Mouse (Mus musculus) MEL (cell line): Measurements from ENCODE around the gene Smg1. TPM values are rescaled to one million over a fixed set of nuclear protein-coding genes. Genes with fewer than 3 reads are reported as not detected.

Experiments used
- DNase-seq: peaks from one replicate; pipeline ENCODE4 v3.0.0; 2011; ENCODE audit warnings: low read depth, low spot score
- H3K27ac ChIP-seq: 2 replicates; pipeline ENCODE4 v1.5.1; 2012; ENCODE audit warnings: low read depth, mild to moderate bottlenecking, control low read depth, low read length, moderate library complexity; ENCODE audit not compliant: control insufficient read depth
- H3K27me3 ChIP-seq, 2 experiments: fragments of 150-350 bp in 1 of 2; sonication (generic) in 1 of 2; 2 replicates each; pipeline ENCODE4 v1.6.1; 2012; ENCODE audit warnings: low read length in 2 of 2, mild to moderate bottlenecking in 2 of 2, improper control_type of control experiment in 1 of 2, moderate library complexity in 1 of 2; ENCODE audit not compliant: insufficient read depth in 2 of 2, control insufficient read depth in 1 of 2
- H3K36me3 ChIP-seq, 2 experiments: 2 replicates each; pipeline ENCODE4 v1.6.1; 2012 to 2014; ENCODE audit warnings: low read length in 2 of 2, improper control_type of control experiment in 1 of 2, inconsistent platforms in 1 of 2, mild to moderate bottlenecking in 1 of 2; ENCODE audit not compliant: insufficient read depth in 2 of 2, control insufficient read depth in 1 of 2
- H3K4me1 ChIP-seq, 2 experiments: fragments of 150-350 bp in 1 of 2; sonication (generic) in 1 of 2; 2 replicates each; pipeline ENCODE4 v1.6.1; 2012; ENCODE audit warnings: low read length in 2 of 2, improper control_type of control experiment in 1 of 2, mild to moderate bottlenecking in 1 of 2; ENCODE audit not compliant: insufficient read depth in 2 of 2, control insufficient read depth in 1 of 2
- H3K4me3 ChIP-seq, 2 experiments: fragments of 150-350 bp in 1 of 2; sonication (generic) in 1 of 2; 2 replicates each; pipeline ENCODE4 v1.5.1; 2012; ENCODE audit warnings: low read depth in 2 of 2, low read length in 2 of 2, mild to moderate bottlenecking in 2 of 2, moderate library complexity in 2 of 2, control low read depth in 1 of 2, improper control_type of control experiment in 1 of 2; ENCODE audit not compliant: control insufficient read depth in 1 of 2, insufficient read depth in 1 of 2
- H3K79me2 ChIP-seq: 2 replicates; pipeline ENCODE4 v1.6.1; 2012; ENCODE audit warnings: mild to moderate bottlenecking, low read length, moderate library complexity; ENCODE audit not compliant: control insufficient read depth, poor library complexity, insufficient read depth
- H3K9ac ChIP-seq: 2 replicates; pipeline ENCODE4 v1.6.1; 2012; ENCODE audit warnings: low read depth, mild to moderate bottlenecking, control low read depth, low read length, moderate library complexity; ENCODE audit not compliant: control insufficient read depth, poor library complexity, severe bottlenecking
- H3K9me3 ChIP-seq: fragments of 150-350 bp; sonication (generic); replicated peaks from 2 replicates; pipeline ENCODE4 v1.6.1; 2012; ENCODE audit warnings: mild to moderate bottlenecking, low read length, improper control_type of control experiment, moderate library complexity; ENCODE audit not compliant: insufficient read depth
- CHD2 ChIP-seq: IDR thresholded peaks from 2 replicates; pipeline ENCODE4 v1.6.1; 2011; ENCODE audit warnings: low read length, improper control_type of control experiment
- CTCF ChIP-seq, 3 experiments: IDR thresholded peaks in 2 of 3; conservative IDR thresholded peaks in 1 of 3; 2 replicates each; pipeline ENCODE4 v1.5.1; 2011 to 2012; ENCODE audit warnings: low read length in 3 of 3, low read depth in 2 of 3, mild to moderate bottlenecking in 2 of 3, improper control_type of control experiment in 1 of 3, inconsistent platforms in 1 of 3, mixed read lengths in 1 of 3, moderate library complexity in 1 of 3; ENCODE audit not compliant: control insufficient read depth in 1 of 3, insufficient read depth in 1 of 3, poor library complexity in 1 of 3, severe bottlenecking in 1 of 3
- E2F4 ChIP-seq: IDR thresholded peaks from 2 replicates; pipeline ENCODE4 v1.6.1; 2011; ENCODE audit warnings: low read depth, low read length, improper control_type of control experiment, borderline replicate concordance
- ELF1 ChIP-seq: IDR thresholded peaks from 2 replicates; pipeline ENCODE4 v1.6.1; 2014; ENCODE audit warnings: low read depth, mild to moderate bottlenecking, inconsistent platforms, low read length, improper control_type of control experiment, moderate library complexity
- ETS1 ChIP-seq: IDR thresholded peaks from 2 replicates; pipeline ENCODE4 v1.6.1; 2012; ENCODE audit warnings: low read depth, mild to moderate bottlenecking, inconsistent platforms, low read length, improper control_type of control experiment, moderate library complexity
- GABPA ChIP-seq: IDR thresholded peaks from 2 replicates; pipeline ENCODE4 v1.6.1; 2012; ENCODE audit warnings: low read depth, mild to moderate bottlenecking, inconsistent platforms, low read length, improper control_type of control experiment, moderate library complexity
- GATA1 ChIP-seq: IDR thresholded peaks from 2 replicates; pipeline ENCODE4 v1.6.1; 2011; ENCODE audit warnings: low read depth, low read length, improper control_type of control experiment
- HCFC1 ChIP-seq: IDR thresholded peaks from 2 replicates; pipeline ENCODE4 v1.6.1; 2012; ENCODE audit warnings: low read depth, mild to moderate bottlenecking, inconsistent platforms, low read length, improper control_type of control experiment, moderate library complexity
- JUND ChIP-seq: IDR thresholded peaks from 2 replicates; pipeline ENCODE4 v1.6.1; 2011; ENCODE audit warnings: low read depth, mild to moderate bottlenecking, improper control_type of control experiment, low read length
- KAT2A ChIP-seq: conservative IDR thresholded peaks from 2 replicates; pipeline ENCODE4 v1.6.1; 2012; ENCODE audit warnings: low read depth, low read length, improper control_type of control experiment, inconsistent platforms
- MAFK ChIP-seq: IDR thresholded peaks from 2 replicates; pipeline ENCODE4 v1.6.1; 2011; ENCODE audit warnings: low read depth, mild to moderate bottlenecking, low read length, improper control_type of control experiment, borderline replicate concordance
- MEF2A ChIP-seq: IDR thresholded peaks from 2 replicates; pipeline ENCODE4 v1.6.1; 2014; ENCODE audit warnings: low read depth, mild to moderate bottlenecking, inconsistent platforms, low read length, improper control_type of control experiment; ENCODE audit not compliant: poor library complexity, insufficient replicate concordance, severe bottlenecking; ENCODE audit errors: extremely low read depth
- MXI1 ChIP-seq: IDR thresholded peaks from 2 replicates; pipeline ENCODE4 v1.6.1; 2011; ENCODE audit warnings: mild to moderate bottlenecking, low read depth, low read length, improper control_type of control experiment
- MYB ChIP-seq: IDR thresholded peaks from 2 replicates; pipeline ENCODE4 v1.6.1; 2011; ENCODE audit warnings: mild to moderate bottlenecking, low read depth, low read length, improper control_type of control experiment
- NELFE ChIP-seq: IDR thresholded peaks from 2 replicates; pipeline ENCODE4 v1.6.1; 2011; ENCODE audit warnings: low read depth, low read length, improper control_type of control experiment
- NRF1 ChIP-seq: IDR thresholded peaks from 2 replicates; pipeline ENCODE4 v1.6.1; 2014; ENCODE audit warnings: low read depth, mild to moderate bottlenecking, inconsistent platforms, low read length, improper control_type of control experiment, moderate library complexity; ENCODE audit not compliant: poor library complexity, insufficient read depth, severe bottlenecking
- POLR2A ChIP-seq, 2 experiments: IDR thresholded peaks; 2 replicates each; pipeline ENCODE4 v1.6.1; 2011 to 2012; ENCODE audit warnings: low read length in 2 of 2, mild to moderate bottlenecking in 2 of 2, control low read depth in 1 of 2, improper control_type of control experiment in 1 of 2, low read depth in 1 of 2, moderate library complexity in 1 of 2; ENCODE audit not compliant: control insufficient read depth in 1 of 2, insufficient read depth in 1 of 2, poor library complexity in 1 of 2
- POLR2AphosphoS2 ChIP-seq: IDR thresholded peaks from 2 replicates; pipeline ENCODE4 v1.6.1; 2011; ENCODE audit warnings: low read length, improper control_type of control experiment
- POLR2AphosphoS5 ChIP-seq: IDR thresholded peaks from 2 replicates; pipeline ENCODE4 v1.6.1; 2012; ENCODE audit warnings: low read depth, borderline replicate concordance, mild to moderate bottlenecking, inconsistent platforms, low read length, moderate library complexity, mixed read lengths
- RCOR1 ChIP-seq: IDR thresholded peaks from 2 replicates; pipeline ENCODE4 v1.6.1; 2012; ENCODE audit warnings: low read depth, mild to moderate bottlenecking, inconsistent platforms, low read length, improper control_type of control experiment
- SIN3A ChIP-seq: IDR thresholded peaks from 2 replicates; pipeline ENCODE4 v1.6.1; 2012; ENCODE audit warnings: low read length, improper control_type of control experiment, inconsistent platforms
- SMC3 ChIP-seq: IDR thresholded peaks from 2 replicates; pipeline ENCODE4 v1.6.1; 2011; ENCODE audit warnings: low read depth, low read length, improper control_type of control experiment
- TAL1 ChIP-seq: IDR thresholded peaks from 2 replicates; pipeline ENCODE4 v1.6.1; 2012; ENCODE audit warnings: mild to moderate bottlenecking, inconsistent platforms, low read length, moderate library complexity, mixed read lengths
- TBP ChIP-seq: IDR thresholded peaks from 2 replicates; pipeline ENCODE4 v1.8.0; 2011; ENCODE audit warnings: low read depth, low read length, improper control_type of control experiment
- TCF12 ChIP-seq: IDR thresholded peaks from 2 replicates; pipeline ENCODE4 v1.6.1; 2014; ENCODE audit warnings: low read depth, mild to moderate bottlenecking, inconsistent platforms, low read length, improper control_type of control experiment, moderate library complexity
- UBTF ChIP-seq: IDR thresholded peaks from 2 replicates; pipeline ENCODE4 v1.6.1; 2012; ENCODE audit warnings: low read depth, mild to moderate bottlenecking, inconsistent platforms, low read length, improper control_type of control experiment, moderate library complexity, borderline replicate concordance; ENCODE audit not compliant: insufficient read depth
- USF1 ChIP-seq: IDR thresholded peaks from 2 replicates; pipeline ENCODE4 v1.6.1; 2014; ENCODE audit warnings: low read depth, mild to moderate bottlenecking, inconsistent platforms, low read length, improper control_type of control experiment, moderate library complexity
- ZMIZ1 ChIP-seq: IDR thresholded peaks from 2 replicates; pipeline ENCODE4 v1.6.1; 2012; ENCODE audit warnings: low read depth, mild to moderate bottlenecking, inconsistent platforms, low read length, improper control_type of control experiment, moderate library complexity
- ZNF384 ChIP-seq: IDR thresholded peaks from 2 replicates; pipeline ENCODE4 v1.6.1; 2012; ENCODE audit warnings: low read depth, mild to moderate bottlenecking, inconsistent platforms, low read length, improper control_type of control experiment
- polyA plus RNA-seq, 2 experiments: library from polyadenylated mRNA; stranded (reverse) in 1 of 2; unstranded in 1 of 2; fragments of >175 nt in 1 of 2; fragments of >200 nt in 1 of 2; gene quantifications; 2 replicates each; pipeline versions ENCODE4 v1.2.1 to v1.2.4; 2012; ENCODE audit warnings: low replicate concordance in 2 of 2, low read depth in 1 of 2; ENCODE audit not compliant: insufficient read length in 2 of 2, insufficient read depth in 1 of 2, missing spikeins in 1 of 2
- total RNA-seq: library from RNA; depleted of rRNA; stranded (reverse); fragments of 300-350 nt; gene quantifications from 2 replicates; pipeline ENCODE4 v1.2.3, GENCODE M21; 2012

Smg1 gene
- total and polyA plus RNA-seq, 3 experiments, result 24.2 to 49.6 (median 32.6) TPM

DNA sequence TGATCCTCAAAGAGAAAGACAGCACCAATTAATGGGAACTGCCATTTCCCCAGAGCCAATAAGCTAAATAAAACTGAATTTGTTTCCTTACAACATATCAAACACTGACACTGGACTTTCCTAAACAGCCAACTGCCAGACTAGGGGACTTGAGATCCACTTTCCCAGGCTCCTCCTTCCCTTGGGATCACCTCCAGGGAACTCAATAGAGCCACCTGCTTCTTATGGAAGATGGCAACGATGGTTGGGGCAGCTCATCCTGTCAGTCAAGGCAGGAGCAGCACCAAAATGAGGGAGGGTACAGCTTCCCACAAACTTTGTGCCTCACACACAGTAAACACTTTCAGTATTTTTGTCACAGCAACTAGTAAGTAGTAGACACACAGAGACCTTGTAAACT lies 135.8 kb downstream of the Smg1 start:
- Histone ChIP-seq H3K36me3 (peaks cover 29 to 70% of the 10 kb centered on the region in 2 experiments), H3K9me3 (no peaks in the 10 kb centered on the region), H3K4me3 (no peak overlapping the region), H3K27me3 (no peaks in the 10 kb centered on the region), H3K27ac (peak overlapping the region; percentile 44), H3K4me1 (peaks cover 0 to 45% of the 10 kb centered on the region in 2 experiments; a peak in 2 of 4 replicates), H3K79me2 (peaks cover 35% of the 10 kb centered on the region), H3K9ac (no peak overlapping the region)
- no peak for TF ChIP-seq UBTF
- peak in 1 of 2 experiments; percentile 18; a peak in 1 of 4 replicates for TF ChIP-seq POLR2A (IDR thresholded peaks at IDR 0.05; ENCODE audit: control insufficient read depth in 1 of 2, insufficient read depth in 1 of 2, low read depth in 1 of 2, low read length in 2 of 2, poor library complexity in 1 of 2)
- TF ChIP-seq POLR2AphosphoS2, result peak; percentile 79; the same call in 1 of the 2 replicates
- TF ChIP-seq ZNF384, result no peak
- TF ChIP-seq ZMIZ1, result no peak
- TF ChIP-seq NRF1, result no peak
- peak; percentile 42 for DNase-seq

DNA sequence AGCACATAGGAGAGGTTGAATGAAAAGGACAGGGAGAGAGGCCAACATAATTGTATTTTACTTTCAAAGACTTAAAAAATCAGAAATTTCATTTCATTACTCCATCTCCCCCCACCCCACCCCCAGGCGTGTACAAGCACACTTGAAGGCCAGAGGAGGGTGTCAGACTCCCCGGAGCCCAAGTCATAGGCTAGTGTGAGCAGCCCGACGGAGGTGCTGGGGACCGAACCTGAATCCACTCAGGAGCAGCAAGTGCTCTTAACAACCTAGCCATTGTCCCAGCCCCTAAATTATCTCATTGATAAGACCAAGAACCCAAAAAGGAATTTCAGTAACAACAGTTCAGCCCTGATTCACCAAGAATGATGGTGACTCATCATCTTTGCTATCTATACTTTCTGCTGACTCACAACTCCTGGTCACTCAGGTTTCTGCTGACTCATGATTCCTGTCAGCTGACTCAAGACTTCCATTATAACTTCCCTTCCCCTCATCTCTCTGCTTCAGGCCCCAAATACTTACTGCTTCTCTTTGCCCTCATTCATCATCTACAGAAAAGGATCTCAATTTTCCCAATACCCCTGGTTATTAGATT lies 138.9 kb downstream of the Smg1 start:
- Histone ChIP-seq H3K9ac (no peak overlapping the region), H3K9me3 (no peaks in the 10 kb centered on the region), H3K4me3 (no peak overlapping the region), H3K27me3 (no peaks in the 10 kb centered on the region), H3K4me1 (peaks cover 0 to 34% of the 10 kb centered on the region in 2 experiments; a peak in 2 of 4 replicates), H3K36me3 (peaks cover 13 to 48% of the 10 kb centered on the region in 2 experiments), H3K27ac (peak overlapping the region; percentile 68), H3K79me2 (peaks cover 6% of the 10 kb centered on the region; the same call in 1 of the 2 replicates)
- peak; percentile 95 for DNase-seq
- TF ChIP-seq KAT2A (no peak), ZNF384 (no peak), TBP (no peak), HCFC1 (peak; percentile 40; the same call in 1 of the 2 replicates), CTCF (IDR thresholded peaks at IDR 0.05 in 2 of 3, conservative IDR thresholded peaks at IDR 0.05 in 1 of 3; ENCODE audit: control insufficient read depth in 1 of 3, insufficient read depth in 1 of 3, low read depth in 2 of 3, low read length in 3 of 3, poor library complexity in 1 of 3, severe bottlenecking in 1 of 3) (no peak), SMC3 (no peak), ETS1 (peak; percentile 99), MYB (no peak), ZMIZ1 (no peak), UBTF (no peak), SIN3A (peak; percentile 84), TAL1 (no peak), NRF1 (no peak), MXI1 (no peak), GABPA (peak; percentile 97), GATA1 (no peak), CHD2 (no peak), MAFK (peak; percentile 99), POLR2A (IDR thresholded peaks at IDR 0.05; ENCODE audit: control insufficient read depth in 1 of 2, insufficient read depth in 1 of 2, low read depth in 1 of 2, low read length in 2 of 2, poor library complexity in 1 of 2) (peak in 1 of 2 experiments; percentile 64; a peak in 2 of 4 replicates), ELF1 (no peak), JUND (peak; percentile 94), USF1 (peak; percentile 86), NELFE (no peak), POLR2AphosphoS5 (no peak; the same call in 1 of the 2 replicates), RCOR1 (peak; percentile 69), MEF2A (no peak), E2F4 (no peak), TCF12 (no peak)
